ENCODE assay signal across 15 mouse cellular contexts in the genomic region with DNA sequence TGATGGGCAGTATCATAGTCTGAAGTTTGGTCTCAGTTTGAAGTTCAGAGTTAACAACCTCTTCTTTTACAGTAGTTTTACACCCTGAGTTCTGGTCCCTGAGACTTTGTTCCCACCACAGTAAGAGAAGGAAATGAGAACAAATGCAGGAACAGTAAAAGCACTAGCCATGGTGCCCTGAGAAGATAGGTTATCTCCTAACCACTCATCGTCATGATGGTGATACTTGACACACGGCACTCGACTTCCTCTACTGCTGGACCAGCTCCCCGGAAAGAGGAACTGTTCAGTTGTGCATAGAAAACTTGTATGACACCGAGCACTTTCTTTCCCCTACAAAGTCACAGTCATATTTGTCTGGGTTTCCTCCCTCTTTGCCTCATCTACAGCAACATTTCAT.
"Had no signal": no experiment of that assay in that cellular context is flagged by ENCODE, and none has a peak within 500 bp of the region (broad histone marks: within the 10 kb centered on the region; RNA-seq: fewer than 3 reads in every experiment).

No protein-coding gene starts in this region.

- DNase-seq: kidney, adult 8-10 months; kidney, postnatal 25 days; layer of hippocampus, postnatal 36 days; lung, embryonic 14.5 days; lung, postnatal 10 days; lung, postnatal 4 days; right cerebral cortex, adult 18-20 months; right cerebral cortex, postnatal 4 days; spleen, adult 18-20 months; thymus, adult 18-20 months; thymus, postnatal 14 days had no signal

- H3K9ac ChIP-seq: limb, embryonic 15.5 days; liver, embryonic 12.5 days; lung, embryonic 14.5 days; midbrain, embryonic 13.5 days; neural tube, embryonic 15.5 days had no signal

- H3K4me3 ChIP-seq: limb, embryonic 15.5 days; liver, embryonic 12.5 days; midbrain, embryonic 13.5 days; neural tube, embryonic 15.5 days had no signal

- H3K36me3 ChIP-seq: limb, embryonic 15.5 days; liver, embryonic 12.5 days; midbrain, embryonic 13.5 days; neural tube, embryonic 15.5 days had no signal

- H3K9me3 ChIP-seq: limb, embryonic 15.5 days; liver, embryonic 12.5 days; midbrain, embryonic 13.5 days; neural tube, embryonic 15.5 days had no signal

- H3K4me1 ChIP-seq: limb, embryonic 15.5 days; liver, embryonic 12.5 days; midbrain, embryonic 13.5 days; neural tube, embryonic 15.5 days had no signal

- H3K4me2 ChIP-seq: limb, embryonic 15.5 days; liver, embryonic 12.5 days; lung, embryonic 14.5 days; midbrain, embryonic 13.5 days; neural tube, embryonic 15.5 days had no signal

- ATAC-seq: liver, embryonic 12.5 days; midbrain, embryonic 13.5 days had no signal

- H3K27me3 ChIP-seq: limb, embryonic 15.5 days; liver, embryonic 12.5 days; midbrain, embryonic 13.5 days; neural tube, embryonic 15.5 days had no signal

- H3K27ac ChIP-seq: limb, embryonic 15.5 days; liver, embryonic 12.5 days; midbrain, embryonic 13.5 days; neural tube, embryonic 15.5 days had no signal
